Mouse (Mus musculus) 3T3-L1 (cell line): Measurements from ENCODE around the gene Phgr1.

Experiments used
- DNase-seq: peaks from one replicate; pipeline ENCODE4 v3.0.0-alpha.2; 2015; ENCODE audit warnings: low read depth, low spot score

The Phgr1 gene

GRCm38 (mm10) chr2:118813981-118814836 is 41.6 kb downstream of the Phgr1 start, which contains the start of gene Knstrn:
TSS of gene Knstrn (plus strand) at chr2:118814003.
- DNase-seq: peak; percentile 98

GRCm38 (mm10) chr2:118822800-118823199 is 50.2 kb downstream of the Phgr1 start:
- DNase-seq: no peak

- no peak for DNase-seq
These were observed 51.8 kb downstream of the Phgr1 start for GRCm38 (mm10) chr2:118824396-118824795.
